Mouse (Mus musculus) embryonic facial prominence, embryonic 11.5 days (tissue): ENCODE measurements at regions not wholly inside any gene's neighbourhood (a gene's known extent, or its start where the extent isn't known, plus 50 kb on each side); places are given as distances from the start of the nearest gene placed in this dataset.

Source experiments
- ATAC-seq: fragments of 200-750 bp; cut with Nextera tagmentation; replicated peaks from 2 replicates; pipeline ENCODE4 v1.8.0; 2017; ENCODE audit warnings: low read depth; ENCODE audit not compliant: insufficient number of reproducible peaks, low FRiP score, low TSS enrichment
- DNase-seq: peaks from one replicate; pipeline ENCODE4 v3.0.0-alpha.2; 2015; ENCODE audit warnings: low spot score
- H3K27ac ChIP-seq: fragments of 300-500 bp; sonication (generic); replicated peaks from 2 replicates; pipeline ENCODE4 v1.5.1; 2014; ENCODE audit warnings: mild to moderate bottlenecking, low read depth, low read length, control low read depth
- H3K27me3 ChIP-seq: fragments of 300-500 bp; sonication (generic); 2 replicates; pipeline ENCODE4 v1.6.1; 2014; ENCODE audit warnings: mild to moderate bottlenecking, low read length, moderate library complexity, mixed read lengths; ENCODE audit not compliant: control insufficient read depth, insufficient read depth
- H3K36me3 ChIP-seq: fragments of 300-500 bp; sonication (generic); replicated peaks from 2 replicates; pipeline ENCODE4 v1.6.1; 2014; ENCODE audit warnings: low read depth, mild to moderate bottlenecking, low read length, moderate library complexity, mixed read lengths; ENCODE audit not compliant: control insufficient read depth, insufficient read depth
- H3K4me1 ChIP-seq: fragments of 300-500 bp; sonication (generic); 2 replicates; pipeline ENCODE4 v1.6.1; 2014; ENCODE audit warnings: low read length, mixed read lengths; ENCODE audit not compliant: control insufficient read depth, insufficient read depth
- H3K4me2 ChIP-seq: fragments of 300-500 bp; sonication (generic); 2 replicates; pipeline ENCODE4 v1.6.1; 2014; ENCODE audit warnings: low read depth, mild to moderate bottlenecking, control low read depth, low read length, moderate library complexity
- H3K4me3 ChIP-seq: fragments of 300-500 bp; sonication (generic); 2 replicates; pipeline ENCODE4 v1.5.1; 2014; ENCODE audit warnings: low read depth, low read length, control low read depth
- H3K9ac ChIP-seq: fragments of 300-500 bp; sonication (generic); replicated peaks from 2 replicates; pipeline ENCODE4 v1.6.1; 2014; ENCODE audit warnings: mild to moderate bottlenecking, control low read depth, low read length
- H3K9me3 ChIP-seq: fragments of 300-500 bp; sonication (generic); replicated peaks from 2 replicates; pipeline ENCODE4 v1.6.1; 2016; ENCODE audit warnings: mild to moderate bottlenecking, low read length, inconsistent platforms, mixed read lengths; ENCODE audit not compliant: control insufficient read depth
- WGBS: fragments of 180-500 bp; shearing (Covaris S2); extraction: QIAGEN DNeasy Blood & Tissue Kit; methylation state at CpG from one replicate; pipeline ENCODE4 v1.1.7; 2014; 5-methylcytosine and 5-hydroxymethylcytosine counted together

DNA sequence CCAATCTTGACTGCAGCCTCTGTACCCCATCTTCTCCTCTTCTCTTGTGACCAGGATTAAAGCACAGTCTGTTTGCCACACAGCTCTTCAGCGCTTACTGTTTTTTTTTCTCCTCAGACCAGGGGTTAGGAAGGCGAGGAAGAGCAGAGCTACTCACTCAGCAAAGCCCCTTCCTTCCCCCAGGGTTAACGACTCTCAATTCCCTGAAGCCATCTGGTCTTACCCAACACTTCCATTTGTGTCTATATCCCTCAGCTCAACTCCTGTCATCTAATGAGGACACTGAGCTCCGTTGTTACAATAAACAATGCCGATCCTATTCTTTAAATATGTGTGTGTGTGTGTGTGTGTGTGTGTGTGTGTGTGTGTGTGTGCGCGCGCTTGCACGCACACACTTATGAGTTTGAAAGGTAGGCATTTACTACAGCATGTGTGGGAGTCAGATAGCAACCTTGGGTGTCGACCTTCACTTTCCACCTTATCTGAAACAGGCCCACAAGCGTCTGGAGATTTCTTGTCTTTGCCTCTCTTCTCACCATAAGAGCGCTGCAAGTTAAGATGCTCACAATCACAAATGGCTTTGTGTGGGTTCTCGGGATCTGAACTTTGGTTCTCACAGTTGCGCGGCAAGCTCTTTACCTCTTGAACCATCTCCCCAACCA lies 79.3 kb upstream of the Six2 start:
- DNase-seq (no peak), ATAC-seq (no peak)
- no peak overlapping the region for H3K27ac ChIP-seq
- H3K4me2 ChIP-seq = no peak overlapping the region
- no peak overlapping the region for H3K4me3 ChIP-seq
- H3K9me3 ChIP-seq = no peaks in the 10 kb centered on the region; the same call in 1 of the 2 replicates
- no peak overlapping the region for H3K9ac ChIP-seq
- WGBS = 71% methylated on average over 15 of the region's 15 CpGs
- H3K27me3 ChIP-seq = no peaks in the 10 kb centered on the region
- H3K4me1 ChIP-seq = no peaks in the 10 kb centered on the region; the same call in 1 of the 2 replicates
- no peaks in the 10 kb centered on the region for H3K36me3 ChIP-seq

DNA sequence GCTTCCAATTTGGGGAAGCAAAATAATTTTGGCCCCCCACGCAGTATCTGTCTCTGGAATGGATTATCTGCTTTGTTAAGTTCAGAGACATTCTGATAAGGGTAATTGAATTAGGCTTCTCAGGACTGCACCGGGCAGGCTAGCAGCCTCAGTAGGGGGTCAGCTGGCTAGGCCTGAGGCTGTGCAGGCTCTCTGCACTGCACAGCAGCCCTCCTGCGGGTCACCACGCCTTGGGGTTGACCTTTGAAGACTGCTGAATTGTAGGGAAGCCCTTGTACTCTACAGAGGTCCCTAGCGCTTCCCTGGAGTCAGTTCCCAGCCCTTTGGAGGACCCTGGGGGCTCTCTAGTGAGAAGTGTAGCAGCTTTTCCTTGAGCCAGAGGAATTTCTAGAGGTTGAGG lies 78.5 kb upstream of the Six2 start:
- ATAC-seq = peak; percentile 85; the same call in 1 of the 2 replicates
- no peak overlapping the region for H3K4me2 ChIP-seq
- no peaks in the 10 kb centered on the region; the same call in 1 of the 2 replicates for H3K9me3 ChIP-seq
- H3K27ac ChIP-seq = no peak overlapping the region
- H3K4me3 ChIP-seq = no peak overlapping the region
- peak; percentile 65 for DNase-seq
- no peaks in the 10 kb centered on the region for H3K36me3 ChIP-seq
- H3K27me3 ChIP-seq = no peaks in the 10 kb centered on the region
- H3K4me1 ChIP-seq = no peaks in the 10 kb centered on the region; the same call in 1 of the 2 replicates
- WGBS = 2% methylated on average over 5 of the region's 5 CpGs
- no peak overlapping the region for H3K9ac ChIP-seq

DNA sequence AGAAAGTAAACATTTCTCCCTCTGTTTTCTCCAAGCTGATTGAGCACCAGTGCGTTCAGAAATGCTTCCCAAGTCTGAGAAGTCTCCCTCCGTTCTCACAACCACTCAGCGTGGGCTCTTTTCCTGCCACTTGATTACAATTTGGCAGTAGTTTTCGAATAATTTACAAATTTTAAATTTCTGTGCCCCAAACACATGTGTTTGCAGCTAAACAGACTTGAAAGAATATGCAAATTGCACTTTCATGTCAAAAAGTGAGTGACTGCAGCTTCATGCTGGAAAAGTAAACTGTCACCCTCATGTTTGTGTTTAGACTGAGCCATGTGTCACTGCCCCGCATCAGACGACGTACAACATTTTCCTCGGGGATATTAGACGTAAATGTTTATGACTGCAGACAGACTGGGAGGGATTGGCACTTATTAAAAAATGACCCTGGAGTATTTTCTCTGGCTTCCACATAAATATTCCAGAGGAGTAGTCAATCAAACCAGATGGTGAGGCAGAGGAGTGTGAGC lies 70.6 kb upstream of the Six2 start:
- H3K27ac ChIP-seq = no peak overlapping the region
- no peak overlapping the region for H3K4me3 ChIP-seq
- ATAC-seq (no peak), DNase-seq (no peak)
- no peaks in the 10 kb centered on the region for H3K4me1 ChIP-seq
- H3K36me3 ChIP-seq = no peaks in the 10 kb centered on the region
- no peak overlapping the region for H3K9ac ChIP-seq
- H3K4me2 ChIP-seq = no peak overlapping the region
- no peaks in the 10 kb centered on the region for H3K27me3 ChIP-seq
- no peaks in the 10 kb centered on the region; the same call in 1 of the 2 replicates for H3K9me3 ChIP-seq
- 45% methylated on average over 9 of the region's 9 CpGs for WGBS

DNA sequence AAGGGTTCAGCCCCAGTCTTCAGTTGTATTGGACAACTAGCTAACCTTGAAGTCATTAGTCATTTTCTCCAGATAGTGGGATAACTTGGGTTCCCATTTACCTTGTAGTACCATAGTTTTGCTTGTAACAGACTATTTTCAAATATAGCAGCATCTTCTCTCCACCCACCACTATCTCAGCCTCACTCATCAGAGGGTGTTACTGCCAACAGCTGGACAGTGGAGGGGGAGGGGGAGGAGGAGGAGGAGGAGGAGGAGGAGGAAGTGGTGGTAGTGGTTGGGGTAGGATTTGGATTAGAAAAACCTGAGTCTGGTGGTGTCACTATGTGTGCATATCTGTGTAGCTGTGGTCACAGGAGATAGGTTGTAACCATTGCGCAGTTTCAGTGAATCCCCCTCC lies 69.6 kb upstream of the Six2 start:
- H3K4me2 ChIP-seq = no peak overlapping the region
- H3K4me1 ChIP-seq = no peaks in the 10 kb centered on the region
- no peaks in the 10 kb centered on the region for H3K36me3 ChIP-seq
- 85% methylated on average over 1 of the region's 1 CpGs for WGBS
- H3K9ac ChIP-seq = no peak overlapping the region
- H3K27me3 ChIP-seq = no peaks in the 10 kb centered on the region
- ATAC-seq (no peak), DNase-seq (no peak)
- no peak overlapping the region for H3K4me3 ChIP-seq
- H3K9me3 ChIP-seq = no peaks in the 10 kb centered on the region; the same call in 1 of the 2 replicates
- H3K27ac ChIP-seq = no peak overlapping the region

DNA sequence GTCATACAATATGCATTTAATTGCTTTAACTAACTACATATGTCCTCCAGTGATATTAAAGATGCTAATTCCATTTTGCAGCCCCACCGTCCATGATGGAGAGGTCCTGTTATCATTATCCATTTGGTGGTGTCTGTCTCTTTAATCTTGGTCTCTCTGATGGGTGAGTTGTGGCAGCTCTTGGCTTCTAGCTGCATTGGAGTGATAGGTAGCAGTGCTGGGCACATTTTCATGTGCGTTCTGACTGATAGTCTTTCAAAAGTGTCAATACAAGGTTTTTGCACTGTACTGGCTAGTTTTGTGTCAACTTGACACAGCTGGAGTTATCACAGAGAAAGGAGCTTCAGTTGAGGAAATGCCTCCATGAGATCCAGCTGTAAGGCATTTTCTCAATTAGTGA lies 67.5 kb upstream of the Six2 start:
- WGBS = 71% methylated on average over 2 of the region's 2 CpGs
- Histone ChIP-seq H3K36me3 (no peaks in the 10 kb centered on the region), H3K4me3 (no peak overlapping the region), H3K27me3 (no peaks in the 10 kb centered on the region), H3K4me2 (no peak overlapping the region), H3K27ac (no peak overlapping the region), H3K9me3 (no peaks in the 10 kb centered on the region), H3K4me1 (no peaks in the 10 kb centered on the region), H3K9ac (no peak overlapping the region)
- ATAC-seq = no peak
- DNase-seq = no peak

DNA sequence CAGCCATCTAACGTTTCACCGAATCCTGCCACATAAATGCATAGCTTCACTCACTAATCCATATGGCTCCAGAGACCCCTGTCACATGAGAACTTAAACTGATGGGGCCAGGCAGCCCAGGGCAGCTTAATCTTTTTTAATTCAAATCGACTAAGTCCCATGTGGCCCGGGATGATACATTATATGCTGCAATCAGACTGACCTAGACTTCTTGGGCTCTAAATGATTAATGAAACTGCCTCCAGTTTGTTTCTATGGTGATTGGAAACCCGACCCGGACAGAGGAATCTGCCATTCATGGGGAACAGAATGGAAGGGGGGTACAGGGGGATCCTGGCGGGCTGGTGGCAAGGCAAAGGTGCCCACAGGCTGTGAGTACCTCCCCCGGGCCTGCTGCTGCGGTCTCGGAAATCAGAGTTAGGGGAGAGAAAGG lies 60.6 kb upstream of the Six2 start:
- H3K9me3 ChIP-seq = no peaks in the 10 kb centered on the region
- 6% methylated on average over 10 of the region's 10 CpGs for WGBS
- no peak overlapping the region for H3K4me3 ChIP-seq
- ATAC-seq = peak; percentile 93
- no peaks in the 10 kb centered on the region for H3K27me3 ChIP-seq
- peaks cover 3% of the 10 kb centered on the region; the same call in 1 of the 2 replicates for H3K4me1 ChIP-seq
- no peaks in the 10 kb centered on the region for H3K36me3 ChIP-seq
- peak; percentile 87 for DNase-seq
- H3K9ac ChIP-seq = no peak overlapping the region
- H3K27ac ChIP-seq = 0 out of 2 replicates have a peak overlapping the region, but pooled peaks have one; percentile 62
- H3K4me2 ChIP-seq = no peak overlapping the region

DNA sequence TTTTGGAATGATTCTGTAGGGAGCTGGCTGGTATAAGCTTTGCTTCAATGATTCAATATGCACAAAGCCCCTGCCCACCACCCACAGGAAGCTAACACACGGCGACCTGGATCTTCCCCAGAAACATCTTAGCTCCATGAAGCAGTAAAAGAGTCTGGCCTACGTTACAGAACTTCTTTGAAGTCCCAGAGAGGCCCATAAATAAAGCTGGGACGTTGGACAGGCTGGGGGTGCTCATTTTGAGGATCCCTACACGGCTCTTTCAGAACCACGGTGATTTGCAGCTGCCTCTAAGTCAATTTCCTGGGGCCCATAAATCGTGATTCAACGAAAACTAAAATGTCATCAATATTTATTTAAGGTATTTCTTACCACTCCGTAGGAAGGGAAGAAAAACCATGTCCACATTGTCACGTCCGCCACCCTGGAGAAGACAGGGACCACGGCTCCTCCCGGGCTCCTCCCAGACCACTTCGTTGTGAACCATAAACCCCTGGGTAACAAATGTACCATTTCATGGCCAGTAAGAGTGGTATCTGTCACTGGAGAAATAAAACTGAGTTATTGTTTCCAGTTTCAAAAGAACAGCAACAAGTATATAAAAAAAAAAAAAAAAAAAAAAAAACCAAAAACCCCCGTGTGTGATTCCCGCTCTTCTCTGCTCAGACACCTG lies 60.0 kb upstream of the Six2 start:
- Histone ChIP-seq H3K9me3 (no peaks in the 10 kb centered on the region), H3K27me3 (no peaks in the 10 kb centered on the region), H3K4me1 (peaks cover 3% of the 10 kb centered on the region; the same call in 1 of the 2 replicates), H3K9ac (no peak overlapping the region), H3K36me3 (no peaks in the 10 kb centered on the region), H3K27ac (no peak overlapping the region), H3K4me3 (no peak overlapping the region), H3K4me2 (no peak overlapping the region)
- DNase-seq (no peak), ATAC-seq (no peak)
- 57% methylated on average over 16 of the region's 16 CpGs for WGBS
